Mouse (Mus musculus) gastrocnemius, postnatal 36 days (tissue): ENCODE results near the gene Prickle3. TPM values are rescaled to one million over a fixed set of nuclear protein-coding genes. Genes with fewer than 3 reads are reported as not detected.

Experiments used
- total RNA-seq, 2 experiments: library from RNA; stranded (reverse); gene quantifications; 2 replicates each; pipeline ENCODE4 v1.2.3; 2021

The Prickle3 gene
- total RNA-seq, 2 experiments from 2014 or later, result 23.1 to 24.9 TPM

Other genes starting within 250 kb of the Prickle3 start
- under 1 TPM in 1 of 2 experiments, not detected in 1; 0.18 TPM for gene Foxp3, start 83.6 kb upstream of the Prickle3 start, total RNA-seq
- gene Ppp1r3f, start 83.0 kb upstream of the Prickle3 start, total RNA-seq, result 1 to 10 TPM; 2.0 TPM
- gene Ccdc22, start 51.7 kb upstream of the Prickle3 start, total RNA-seq, result 10 to 100 TPM in 1 of 2 experiments, 1 to 10 TPM in 1; 9.8 to 11.5 TPM
- gene Cacna1f, start 50.2 kb upstream of the Prickle3 start, total RNA-seq, result not detected
- gene Syp, start 18.8 kb upstream of the Prickle3 start, total RNA-seq, result 1 to 10 TPM; 1.1 TPM
- gene Plp2, start 14.1 kb downstream of the Prickle3 start, total RNA-seq, result 10 to 100 TPM; 28.0 to 43.2 TPM
- gene Magix, start 24.0 kb downstream of the Prickle3 start, total RNA-seq, result 10 to 100 TPM; 18.8 to 20.6 TPM
- 10 to 100 TPM; 11.2 to 12.9 TPM for gene Gpkow, start 39.9 kb downstream of the Prickle3 start, total RNA-seq
- 10 to 100 TPM; 27.2 to 32.0 TPM for gene Wdr45, start 57.1 kb downstream of the Prickle3 start, total RNA-seq
- not detected for gene Gm45208, start 65.0 kb downstream of the Prickle3 start, total RNA-seq
- 1 to 10 TPM; 3.8 to 4.9 TPM for gene Praf2, start 71.2 kb downstream of the Prickle3 start, total RNA-seq
- gene Ccdc120, start 93.6 kb downstream of the Prickle3 start, total RNA-seq, result 1 to 10 TPM in 1 of 2 experiments, under 1 TPM in 1; 0.81 to 1.2 TPM
- gene Tfe3, start 105.3 kb downstream of the Prickle3 start, total RNA-seq, result 1 to 10 TPM; 8.0 to 8.1 TPM
- 10 to 100 TPM; 17.3 to 19.2 TPM for gene Gripap1, start 132.5 kb downstream of the Prickle3 start, total RNA-seq
- gene Kcnd1, start 165.0 kb downstream of the Prickle3 start, total RNA-seq, result under 1 TPM; 0.15 to 0.20 TPM
- gene Otud5, start 184.1 kb downstream of the Prickle3 start, total RNA-seq, result 10 to 100 TPM; 14.6 to 16.6 TPM
- 1 to 10 TPM in 1 of 2 experiments, under 1 TPM in 1; 0.99 to 1.8 TPM for gene Pim2, start 221.0 kb downstream of the Prickle3 start, total RNA-seq
- 1 to 10 TPM; 8.4 to 8.8 TPM for gene Slc35a2, start 226.8 kb downstream of the Prickle3 start, total RNA-seq
- gene Pqbp1, start 242.0 kb downstream of the Prickle3 start, total RNA-seq, result 10 to 100 TPM; 21.2 to 22.0 TPM
- 10 to 100 TPM; 35.3 to 39.1 TPM for gene Timm17b, start 242.1 kb downstream of the Prickle3 start, total RNA-seq